Mouse (Mus musculus) limb, embryonic 11.5 days (tissue): ENCODE results near the gene Pigv. TPM values are rescaled to one million over a fixed set of nuclear protein-coding genes. Genes with fewer than 3 reads are reported as not detected.

Source experiments
- ATAC-seq: fragments of 200-750 bp; cut with Nextera tagmentation; 2 replicates; pipeline ENCODE4 v1.8.0; 2017; ENCODE audit warnings: low read depth; ENCODE audit not compliant: insufficient number of reproducible peaks, low FRiP score, low TSS enrichment
- DNase-seq: peaks from one replicate; pipeline ENCODE4 v3.0.0-alpha.2; 2015; ENCODE audit warnings: low spot score
- H3K27ac ChIP-seq: fragments of 300-500 bp; sonication (generic); replicated peaks from 2 replicates; pipeline ENCODE4 v1.5.1; 2014; ENCODE audit warnings: low read depth, mild to moderate bottlenecking, low read length
- H3K27me3 ChIP-seq: fragments of 300-500 bp; sonication (generic); 2 replicates; pipeline ENCODE4 v1.6.1; 2014; ENCODE audit warnings: mild to moderate bottlenecking, low read length, mixed read lengths; ENCODE audit not compliant: control insufficient read depth, insufficient read depth
- H3K36me3 ChIP-seq: fragments of 300-500 bp; sonication (generic); 2 replicates; pipeline ENCODE4 v1.6.1; 2014; ENCODE audit warnings: mild to moderate bottlenecking, low read length, moderate library complexity, mixed read lengths; ENCODE audit not compliant: control insufficient read depth, insufficient read depth
- H3K4me1 ChIP-seq: fragments of 300-500 bp; sonication (generic); 2 replicates; pipeline ENCODE4 v1.6.1; 2014; ENCODE audit warnings: low read length, mixed read lengths; ENCODE audit not compliant: control insufficient read depth, insufficient read depth
- H3K4me2 ChIP-seq: fragments of 300-500 bp; sonication (generic); 2 replicates; pipeline ENCODE4 v1.6.1; 2014; ENCODE audit warnings: low read depth, mild to moderate bottlenecking, moderate library complexity; ENCODE audit not compliant: severe bottlenecking
- H3K4me3 ChIP-seq: fragments of 300-500 bp; sonication (generic); 2 replicates; pipeline ENCODE4 v1.5.1; 2014; ENCODE audit warnings: low read depth, low read length
- H3K9ac ChIP-seq: fragments of 300-500 bp; sonication (generic); 2 replicates; pipeline ENCODE4 v1.6.1; 2014; ENCODE audit warnings: mild to moderate bottlenecking, low read length
- H3K9me3 ChIP-seq: fragments of 300-500 bp; sonication (generic); 2 replicates; pipeline ENCODE4 v1.6.1; 2016; ENCODE audit warnings: low read length; ENCODE audit not compliant: control insufficient read depth
- WGBS: fragments of 180-500 bp; shearing (Covaris S2); extraction: QIAGEN DNeasy Blood & Tissue Kit; methylation state at CpG from one replicate; pipeline ENCODE4 v1.1.7; 2014; 5-methylcytosine and 5-hydroxymethylcytosine counted together
- polyA plus RNA-seq: library from polyadenylated mRNA; unstranded; fragments of >200 nt; fragmentation: Nextera tagmentation; extraction: Ambion mirVana; gene quantifications from 2 replicates; pipeline ENCODE4 v1.2.1, GENCODE M21; 2014

Pigv gene
- polyA plus RNA-seq, 1 experiment from 2014 or later: 13.2 TPM

- H3K9me3 ChIP-seq: no peaks in the 10 kb centered on the region
- no peak overlapping the region for H3K4me3 ChIP-seq
- 87% methylated on average over 11 of the region's 11 CpGs for WGBS
- no peak overlapping the region for H3K27ac ChIP-seq
- no peak overlapping the region for H3K4me2 ChIP-seq
- no peak overlapping the region for H3K9ac ChIP-seq
- peaks cover 14% of the 10 kb centered on the region for H3K36me3 ChIP-seq
- H3K4me1 ChIP-seq: no peaks in the 10 kb centered on the region
- no peak for ATAC-seq
- no peaks in the 10 kb centered on the region for H3K27me3 ChIP-seq
- no peak for DNase-seq
These were observed 28.5 kb upstream of the Pigv start for GRCm38 (mm10) chr4:133700905-133701368.

- no peaks in the 10 kb centered on the region for H3K9me3 ChIP-seq
- H3K27me3 ChIP-seq: no peaks in the 10 kb centered on the region
- ATAC-seq (no peak), DNase-seq (no peak)
- no peak overlapping the region for H3K4me3 ChIP-seq
- H3K27ac ChIP-seq: no peak overlapping the region
- peaks cover 42% of the 10 kb centered on the region for H3K36me3 ChIP-seq
- WGBS: 88% methylated on average over 3 of the region's 3 CpGs
- no peak overlapping the region for H3K4me2 ChIP-seq
- H3K4me1 ChIP-seq: no peaks in the 10 kb centered on the region
- no peak overlapping the region for H3K9ac ChIP-seq
These were observed 22.9 kb upstream of the Pigv start for GRCm38 (mm10) chr4:133695363-133695762.

- H3K27me3 ChIP-seq: no peaks in the 10 kb centered on the region
- ATAC-seq (no peak), DNase-seq (no peak)
- 44% methylated on average over 5 of the region's 5 CpGs for WGBS
- H3K9me3 ChIP-seq: no peaks in the 10 kb centered on the region
- no peak overlapping the region for H3K9ac ChIP-seq
- H3K4me1 ChIP-seq: no peaks in the 10 kb centered on the region
- H3K27ac ChIP-seq: no peak overlapping the region
- no peak overlapping the region for H3K4me2 ChIP-seq
- peaks cover 68% of the 10 kb centered on the region for H3K36me3 ChIP-seq
- H3K4me3 ChIP-seq: no peak overlapping the region
These were observed 17.8 kb upstream of the Pigv start for GRCm38 (mm10) chr4:133690252-133690651.

- H3K27me3 ChIP-seq: no peaks in the 10 kb centered on the region
- no peaks in the 10 kb centered on the region for H3K4me1 ChIP-seq
- H3K4me2 ChIP-seq: no peak overlapping the region
- DNase-seq (no peak), ATAC-seq (no peak)
- peaks cover 71% of the 10 kb centered on the region for H3K36me3 ChIP-seq
- no peaks in the 10 kb centered on the region for H3K9me3 ChIP-seq
- no peak overlapping the region for H3K4me3 ChIP-seq
- H3K27ac ChIP-seq: no peak overlapping the region
- no peak overlapping the region for H3K9ac ChIP-seq
- WGBS: 84% methylated on average over 7 of the region's 7 CpGs
These were observed 16.1 kb upstream of the Pigv start for GRCm38 (mm10) chr4:133688417-133689067.

GRCm38 (mm10) chr4:133687126-133687525 lies 14.7 kb upstream of the Pigv start:
- Histone ChIP-seq H3K36me3 (peaks cover 65% of the 10 kb centered on the region), H3K27me3 (no peaks in the 10 kb centered on the region), H3K4me3 (no peak overlapping the region), H3K9me3 (no peaks in the 10 kb centered on the region), H3K4me2 (no peak overlapping the region), H3K27ac (no peak overlapping the region), H3K9ac (no peak overlapping the region), H3K4me1 (no peaks in the 10 kb centered on the region)
- DNase-seq (no peak), ATAC-seq (no peak)
- WGBS: 86% methylated on average over 5 of the region's 5 CpGs

GRCm38 (mm10) chr4:133686512-133686911 lies 14.1 kb upstream of the Pigv start:
- ATAC-seq: no peak

GRCm38 (mm10) chr4:133680206-133680786 lies 7.8 kb upstream of the Pigv start:
- Histone ChIP-seq H3K27me3 (no peaks in the 10 kb centered on the region), H3K36me3 (peaks cover 33% of the 10 kb centered on the region), H3K4me3 (no peak overlapping the region), H3K27ac (no peak overlapping the region), H3K9ac (no peak overlapping the region), H3K4me1 (peaks cover 10% of the 10 kb centered on the region), H3K9me3 (no peaks in the 10 kb centered on the region), H3K4me2 (no peak overlapping the region)
- ATAC-seq (no peak), DNase-seq (no peak)
- WGBS: 92% methylated on average over 14 of the region's 14 CpGs

More at GRCm38 (mm10) chr4:133686512-133686911, 14.1 kb upstream of the Pigv start:
- Histone ChIP-seq H3K4me1 (no peaks in the 10 kb centered on the region), H3K4me3 (no peak overlapping the region), H3K9ac (no peak overlapping the region), H3K4me2 (no peak overlapping the region), H3K36me3 (peaks cover 61% of the 10 kb centered on the region), H3K27me3 (no peaks in the 10 kb centered on the region), H3K9me3 (no peaks in the 10 kb centered on the region), H3K27ac (no peak overlapping the region)
- DNase-seq: no peak
- 92% methylated on average over 11 of the region's 11 CpGs for WGBS

GRCm38 (mm10) chr4:133679629-133680028 lies 7.2 kb upstream of the Pigv start:
- Histone ChIP-seq H3K27me3 (no peaks in the 10 kb centered on the region), H3K27ac (no peak overlapping the region), H3K4me3 (no peak overlapping the region), H3K36me3 (peaks cover 26% of the 10 kb centered on the region), H3K4me1 (peaks cover 10% of the 10 kb centered on the region), H3K4me2 (no peak overlapping the region), H3K9ac (no peak overlapping the region), H3K9me3 (no peaks in the 10 kb centered on the region)
- DNase-seq (no peak), ATAC-seq (no peak)
- WGBS: 90% methylated on average over 7 of the region's 7 CpGs
